Mouse (Mus musculus) gastrocnemius, adult 2 months (tissue): ENCODE data around the gene Igtp. TPM values are rescaled to one million over a fixed set of nuclear protein-coding genes. Genes with fewer than 3 reads are reported as not detected.

ENCODE experiments used
- DNase-seq: peaks from one replicate; pipeline ENCODE4 v3.0.0; 2022
- H3K27ac ChIP-seq: fragments of 200-600 bp; 2 replicates; pipeline ENCODE4 v1.8.1; 2022; ENCODE audit warnings: mild to moderate bottlenecking
- H3K4me3 ChIP-seq: fragments of 200-600 bp; 2 replicates; pipeline ENCODE4 v1.8.1; 2022; ENCODE audit warnings: mild to moderate bottlenecking, moderate library complexity
- CTCF ChIP-seq: fragments of 200-600 bp; IDR thresholded peaks from 2 replicates; pipeline ENCODE4 v1.8.1; 2022; ENCODE audit warnings: antibody characterized with exemption, mild to moderate bottlenecking, moderate library complexity
- intact Hi-C: fragments of 180-260 bp; cut with DNase I; formaldehyde crosslinking; loops from one replicate; pipeline ENCODE4 v1.15.1; 2025
- total RNA-seq, 2 experiments: library from RNA; stranded (reverse); gene quantifications; 2 replicates each; pipeline ENCODE4 v1.2.3; 2021

Igtp gene
- total RNA-seq, 2 experiments from 2014 or later, result 6.5 to 9.7 TPM

GRCm38 (mm10) chr11:58247294-58247693 lies 47.9 kb downstream of the Igtp start:
- intact Hi-C loops, result no loop called here
- TF ChIP-seq CTCF, result no peak
- H3K27ac ChIP-seq, result 0 out of 2 replicates have a peak overlapping the region, but pooled peaks have one; percentile 28
- DNase-seq, result peak; percentile 59
- H3K4me3 ChIP-seq, result no peak overlapping the region

GRCm38 (mm10) chr11:58249203-58249981 lies 50.0 kb downstream of the Igtp start:
- no peak for DNase-seq
- no peak for TF ChIP-seq CTCF
- H3K4me3 ChIP-seq, result no peak overlapping the region
- intact Hi-C loops, result no loop called here
- no peak overlapping the region for H3K27ac ChIP-seq

GRCm38 (mm10) chr11:58250550-58250949 lies 51.2 kb downstream of the Igtp start:
- no peak overlapping the region for H3K4me3 ChIP-seq
- DNase-seq, result no peak
- intact Hi-C loops, result no loop called here
- no peak overlapping the region for H3K27ac ChIP-seq
- TF ChIP-seq CTCF, result no peak

- Histone ChIP-seq H3K27ac (no peak overlapping the region), H3K4me3 (no peak overlapping the region)
- no peak for TF ChIP-seq CTCF
- intact Hi-C loops, result no loop called here
- DNase-seq, result no peak
Measured at GRCm38 (mm10) chr11:58254411-58254810, 55.1 kb downstream of the Igtp start.

Other genes starting within 250 kb of the Igtp start
- gene Larp1, start 190.5 kb upstream of the Igtp start, total RNA-seq, result 10 to 100 TPM; 90.4 to 98.4 TPM
- not detected for gene Gm12248, start 106.4 kb upstream of the Igtp start, total RNA-seq
- 10 to 100 TPM; 28.4 to 38.0 TPM for gene Cnot8, start 95.4 kb upstream of the Igtp start, total RNA-seq
- gene Gemin5, start 31.0 kb upstream of the Igtp start, total RNA-seq, result 10 to 100 TPM in 1 of 2 experiments, 1 to 10 TPM in 1; 8.7 to 10.9 TPM
- gene Mrpl22, start 27.9 kb upstream of the Igtp start, total RNA-seq, result 10 to 100 TPM; 35.6 to 45.8 TPM
- gene Irgm2, start 62 bp downstream of the Igtp start, total RNA-seq, result 10 to 100 TPM in 1 of 2 experiments, 1 to 10 TPM in 1; 8.7 to 14.6 TPM
- gene 4930438A08Rik, start 75.2 kb downstream of the Igtp start, total RNA-seq, result not detected
- 1 to 10 TPM; 4.1 to 5.0 TPM for gene Zfp692, start 107.5 kb downstream of the Igtp start, total RNA-seq
- 10 to 100 TPM; 43.1 to 44.6 TPM for gene Zfp672, start 130.8 kb downstream of the Igtp start, total RNA-seq
- gene Sh3bp5l, start 131.2 kb downstream of the Igtp start, total RNA-seq, result 10 to 100 TPM; 21.2 to 23.5 TPM
- gene Lypd8, start 179.5 kb downstream of the Igtp start, total RNA-seq, result not detected
- not detected for gene 1810065E05Rik, start 221.6 kb downstream of the Igtp start, total RNA-seq
- not detected for gene Gm12253, start 233.0 kb downstream of the Igtp start, total RNA-seq